Mouse (Mus musculus): Measurements from ENCODE around the gene Plet1.

GRCm38 (mm10) chr9:50479476-50479875, 14.8 kb upstream of the Plet1 start:
- TF ChIP-seq CTCF (IDR thresholded peaks at IDR 0.05; ENCODE audit: low read depth) (no peak), EP300 (optimal IDR thresholded peaks at IDR 0.05) (no peak)

Measured in stomach, postnatal 0 days (tissue).